Mouse (Mus musculus) heart, embryonic 15.5 days (tissue): ENCODE data around the gene Slc29a4. TPM values are rescaled to one million over a fixed set of nuclear protein-coding genes. Genes with fewer than 3 reads are reported as not detected.

Source experiments
- ATAC-seq: fragments of 200-750 bp; cut with Nextera tagmentation; replicated peaks from 2 replicates; pipeline ENCODE4 v1.8.0; 2017; ENCODE audit warnings: low read depth, moderate TSS enrichment; ENCODE audit not compliant: insufficient number of reproducible peaks, insufficient read depth, low FRiP score
- H3K27ac ChIP-seq: fragments of 300-500 bp; sonication (generic); 2 replicates; pipeline ENCODE4 v1.5.1; 2015; ENCODE audit warnings: mild to moderate bottlenecking, inconsistent platforms
- H3K27me3 ChIP-seq: fragments of 300-500 bp; sonication (generic); 2 replicates; pipeline ENCODE4 v1.6.1; 2015; ENCODE audit warnings: inconsistent platforms
- H3K36me3 ChIP-seq: fragments of 300-500 bp; sonication (generic); 2 replicates; pipeline ENCODE4 v1.6.1; 2015; ENCODE audit warnings: mild to moderate bottlenecking, inconsistent platforms
- H3K4me1 ChIP-seq: fragments of 300-500 bp; sonication (generic); replicated peaks from 2 replicates; pipeline ENCODE4 v1.6.1; 2015; ENCODE audit warnings: inconsistent platforms
- H3K4me2 ChIP-seq: fragments of 300-500 bp; sonication (generic); 2 replicates; pipeline ENCODE4 v1.6.1; 2015; ENCODE audit warnings: inconsistent platforms, mild to moderate bottlenecking, moderate library complexity
- H3K4me3 ChIP-seq: fragments of 300-500 bp; sonication (generic); 2 replicates; pipeline ENCODE4 v1.5.1; 2015; ENCODE audit warnings: mild to moderate bottlenecking, inconsistent platforms
- H3K9ac ChIP-seq: fragments of 300-500 bp; sonication (generic); 2 replicates; pipeline ENCODE4 v1.6.1; 2015; ENCODE audit warnings: mild to moderate bottlenecking, inconsistent platforms
- H3K9me3 ChIP-seq: fragments of 300-500 bp; sonication (generic); replicated peaks from 2 replicates; pipeline ENCODE4 v1.6.1; 2016; ENCODE audit warnings: inconsistent platforms
- WGBS: fragments of 180-500 bp; shearing (Covaris S2); methylation state at CpG from one replicate; pipeline ENCODE4 v1.1.7; 2015; ENCODE audit warnings: mixed read lengths; 5-methylcytosine and 5-hydroxymethylcytosine counted together
- polyA plus RNA-seq: library from polyadenylated mRNA; unstranded; fragments of >200 nt; fragmentation: Nextera tagmentation; extraction: Ambion mirVana; gene quantifications from 2 replicates; pipeline ENCODE4 v1.2.1, GENCODE M21; 2015

The Slc29a4 gene
- polyA plus RNA-seq, 1 experiment from 2014 or later = 1.1 TPM

- Histone ChIP-seq H3K4me2 (no peak overlapping the region), H3K9me3 (0 out of 2 replicates have a peak, but pooled peaks cover 2% of the 10 kb centered on the region), H3K27me3 (no peaks in the 10 kb centered on the region), H3K36me3 (no peaks in the 10 kb centered on the region), H3K27ac (no peak overlapping the region), H3K4me3 (no peak overlapping the region), H3K4me1 (no peaks in the 10 kb centered on the region), H3K9ac (no peak overlapping the region)
- 54% methylated on average over 7 of the region's 7 CpGs for whole genome bisulfite sequencing
- no peak for ATAC-seq
Observed at GRCm38 (mm10) chr5:142678141-142678571, 14.2 kb upstream of the Slc29a4 start.

DNA sequence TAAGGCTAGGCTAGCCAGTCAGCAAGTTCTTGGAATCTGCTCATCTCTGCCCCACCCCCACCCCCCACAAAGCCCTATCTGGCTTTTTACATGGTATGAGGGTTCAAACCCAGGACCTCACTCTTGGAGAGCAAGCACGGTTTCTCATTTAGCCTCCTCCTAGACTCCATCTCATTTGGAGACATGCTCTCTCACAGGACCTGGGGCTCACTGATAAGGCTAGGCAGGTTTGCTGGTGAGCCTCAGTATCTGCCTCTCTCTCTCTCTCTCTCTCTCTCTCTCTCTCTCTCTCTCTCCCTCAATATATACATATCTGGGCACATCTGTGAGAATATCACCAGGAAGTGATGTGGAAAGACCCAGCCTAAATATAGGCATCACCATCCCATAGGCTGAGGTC, 13.2 kb upstream of the Slc29a4 start:
- Histone ChIP-seq H3K4me1 (no peaks in the 10 kb centered on the region), H3K9me3 (0 out of 2 replicates have a peak, but pooled peaks cover 3% of the 10 kb centered on the region), H3K27ac (no peak overlapping the region), H3K36me3 (no peaks in the 10 kb centered on the region), H3K4me3 (no peak overlapping the region), H3K9ac (no peak overlapping the region), H3K4me2 (no peak overlapping the region), H3K27me3 (no peaks in the 10 kb centered on the region)
- ATAC-seq = no peak
- WGBS = 85% methylated on average over 1 of the region's 1 CpGs

- WGBS = 70% methylated on average over 3 of the region's 3 CpGs
- no peaks in the 10 kb centered on the region for H3K36me3 ChIP-seq
- ATAC-seq = no peak
Observed at GRCm38 (mm10) chr5:142681911-142682310, 10.4 kb upstream of the Slc29a4 start.

DNA sequence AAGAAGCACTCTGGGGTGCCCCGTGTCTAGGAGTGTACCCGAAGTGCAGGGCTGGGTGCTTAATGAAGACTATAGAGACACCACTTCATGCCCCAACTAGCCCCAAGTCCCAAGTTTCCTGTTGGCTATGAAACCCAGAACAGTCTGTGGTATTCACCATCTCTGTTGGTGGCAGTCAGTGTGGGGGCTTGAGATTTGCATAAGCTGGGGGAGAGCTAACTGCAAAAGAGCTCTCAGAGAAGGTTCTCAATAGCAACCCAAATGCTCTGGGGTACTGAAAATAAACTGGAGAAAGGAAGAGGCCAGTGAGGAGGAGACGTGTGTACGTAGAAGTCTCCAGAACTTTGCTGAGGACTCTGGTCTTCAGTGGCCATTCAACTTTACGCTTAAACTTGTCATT, 9.8 kb upstream of the Slc29a4 start:
- Histone ChIP-seq H3K4me1 (no peaks in the 10 kb centered on the region), H3K9me3 (0 out of 2 replicates have a peak, but pooled peaks cover 3% of the 10 kb centered on the region), H3K9ac (no peak overlapping the region), H3K4me3 (no peak overlapping the region), H3K27me3 (peaks cover 4% of the 10 kb centered on the region; the same call in 1 of the 2 replicates), H3K36me3 (no peaks in the 10 kb centered on the region), H3K27ac (no peak overlapping the region), H3K4me2 (no peak overlapping the region)
- WGBS = 87% methylated on average over 5 of the region's 5 CpGs
- ATAC-seq = no peak

More at GRCm38 (mm10) chr5:142681911-142682310, 10.4 kb upstream of the Slc29a4 start:
- Histone ChIP-seq H3K4me3 (no peak overlapping the region), H3K9ac (no peak overlapping the region), H3K9me3 (0 out of 2 replicates have a peak, but pooled peaks cover 3% of the 10 kb centered on the region), H3K4me1 (no peaks in the 10 kb centered on the region), H3K27me3 (no peaks in the 10 kb centered on the region), H3K27ac (no peak overlapping the region), H3K4me2 (no peak overlapping the region)

- H3K36me3 ChIP-seq = no peaks in the 10 kb centered on the region
- H3K9me3 ChIP-seq = no peaks in the 10 kb centered on the region
- H3K4me2 ChIP-seq = no peak overlapping the region
- no peak overlapping the region for H3K4me3 ChIP-seq
- no peak overlapping the region for H3K9ac ChIP-seq
- H3K27ac ChIP-seq = no peak overlapping the region
- no peaks in the 10 kb centered on the region for H3K4me1 ChIP-seq
- peaks cover 10% of the 10 kb centered on the region; the same call in 1 of the 2 replicates for H3K27me3 ChIP-seq
- 33% methylated on average over 6 of the region's 6 CpGs for WGBS
- ATAC-seq = no peak
Observed at GRCm38 (mm10) chr5:142688866-142689265, 3.4 kb upstream of the Slc29a4 start.

GRCm38 (mm10) chr5:142690343-142690742, 2.0 kb upstream of the Slc29a4 start:
- WGBS = 71% methylated on average over 3 of the region's 3 CpGs
- H3K4me1 ChIP-seq = no peaks in the 10 kb centered on the region
- no peak overlapping the region for H3K9ac ChIP-seq
- no peaks in the 10 kb centered on the region for H3K9me3 ChIP-seq
- H3K36me3 ChIP-seq = no peaks in the 10 kb centered on the region
- no peak overlapping the region for H3K27ac ChIP-seq
- no peak overlapping the region for H3K4me2 ChIP-seq
- H3K4me3 ChIP-seq = no peak overlapping the region
- no peak for ATAC-seq
- peaks cover 16% of the 10 kb centered on the region; the same call in 1 of the 2 replicates for H3K27me3 ChIP-seq

GRCm38 (mm10) chr5:142692971-142693737, 842 bp downstream of the Slc29a4 start:
- peaks cover 23% of the 10 kb centered on the region; the same call in 1 of the 2 replicates for H3K27me3 ChIP-seq
- no peaks in the 10 kb centered on the region for H3K9me3 ChIP-seq
- 64% methylated on average over 12 of the region's 12 CpGs for WGBS
- H3K4me1 ChIP-seq = no peaks in the 10 kb centered on the region
- H3K4me2 ChIP-seq = no peak overlapping the region
- no peak overlapping the region for H3K9ac ChIP-seq
- H3K4me3 ChIP-seq = no peak overlapping the region
- no peak for ATAC-seq
- no peaks in the 10 kb centered on the region for H3K36me3 ChIP-seq
- no peak overlapping the region for H3K27ac ChIP-seq

DNA sequence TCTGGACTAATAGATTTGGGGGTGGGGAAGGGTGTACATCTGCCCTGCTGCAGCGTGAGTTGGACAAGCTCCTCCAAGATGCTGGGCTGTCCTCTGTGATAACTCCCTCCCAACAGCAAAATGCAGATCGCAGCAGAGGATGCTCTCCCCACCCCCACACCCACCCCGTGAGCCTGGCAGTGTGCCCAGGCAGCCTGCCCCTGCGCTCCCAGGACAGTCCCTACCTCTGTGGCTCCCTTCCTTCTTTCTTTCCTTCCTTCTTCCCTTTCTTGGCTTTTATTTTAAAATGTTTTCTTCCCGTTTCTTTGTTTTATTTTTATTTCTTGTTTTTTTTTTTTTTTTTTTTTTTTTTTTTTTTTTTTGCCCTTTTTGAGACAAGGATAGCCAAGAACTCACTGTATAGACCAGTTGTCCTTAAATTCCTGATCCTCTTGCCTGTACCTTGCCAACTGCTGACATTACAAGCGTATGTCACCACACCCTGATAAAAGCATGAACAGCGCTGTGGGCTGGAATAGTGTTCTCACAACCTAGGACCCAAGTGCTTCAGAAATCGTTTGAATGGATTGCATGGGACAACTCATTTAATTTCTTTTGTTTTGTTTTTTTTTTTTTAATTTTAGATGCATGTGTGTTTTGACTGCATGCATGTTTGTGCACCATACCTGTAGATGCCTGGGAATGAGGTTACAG, 1.6 kb downstream of the Slc29a4 start:
- Histone ChIP-seq H3K4me2 (no peak overlapping the region), H3K9me3 (no peaks in the 10 kb centered on the region), H3K9ac (no peak overlapping the region), H3K36me3 (no peaks in the 10 kb centered on the region), H3K27me3 (peaks cover 28% of the 10 kb centered on the region; the same call in 1 of the 2 replicates), H3K4me3 (no peak overlapping the region), H3K27ac (no peak overlapping the region), H3K4me1 (no peaks in the 10 kb centered on the region)
- 37% methylated on average over 8 of the region's 8 CpGs for WGBS
- ATAC-seq = no peak

GRCm38 (mm10) chr5:142694627-142695340, 2.5 kb downstream of the Slc29a4 start:
- Histone ChIP-seq H3K4me2 (no peak overlapping the region), H3K4me3 (no peak overlapping the region), H3K27ac (no peak overlapping the region), H3K9me3 (no peaks in the 10 kb centered on the region), H3K4me1 (no peaks in the 10 kb centered on the region), H3K27me3 (peaks cover 27% of the 10 kb centered on the region), H3K36me3 (no peaks in the 10 kb centered on the region), H3K9ac (no peak overlapping the region)
- peak; percentile 47; the same call in 1 of the 2 replicates for ATAC-seq
- WGBS = 10% methylated on average over 12 of the region's 12 CpGs

- no peak overlapping the region for H3K4me2 ChIP-seq
- no peaks in the 10 kb centered on the region for H3K9me3 ChIP-seq
- ATAC-seq = no peak
- no peak overlapping the region for H3K4me3 ChIP-seq
- WGBS = 27% methylated on average over 6 of the region's 6 CpGs
- H3K27ac ChIP-seq = no peak overlapping the region
- peaks cover 41% of the 10 kb centered on the region for H3K27me3 ChIP-seq
- no peaks in the 10 kb centered on the region for H3K36me3 ChIP-seq
- H3K4me1 ChIP-seq = no peaks in the 10 kb centered on the region
- H3K9ac ChIP-seq = no peak overlapping the region
Observed at GRCm38 (mm10) chr5:142696258-142696657, 3.9 kb downstream of the Slc29a4 start.

DNA sequence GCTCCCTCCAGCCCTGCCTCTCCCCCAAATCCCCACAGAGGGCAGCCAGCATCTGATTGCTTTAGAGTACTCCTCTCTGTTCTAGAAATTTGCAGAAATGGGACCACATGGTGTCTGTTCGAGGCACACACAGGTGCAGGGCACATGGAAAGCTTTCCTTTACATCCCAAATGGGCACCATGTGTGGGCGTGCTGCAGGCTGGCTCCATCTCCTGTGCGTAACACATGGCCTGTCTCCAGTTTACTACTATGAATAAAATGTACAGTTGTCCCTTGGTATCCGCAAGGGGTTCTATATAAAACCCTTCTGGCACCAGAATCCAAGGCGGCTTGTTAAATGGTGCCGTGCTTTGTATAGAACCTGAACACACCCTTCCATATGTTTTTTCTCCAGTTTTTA, 4.6 kb downstream of the Slc29a4 start:
- WGBS = 83% methylated on average over 6 of the region's 6 CpGs
- H3K27me3 ChIP-seq = peaks cover 47% of the 10 kb centered on the region
- H3K27ac ChIP-seq = no peak overlapping the region

More for the DNA sequence above, 4.6 kb downstream of the Slc29a4 start:
- Histone ChIP-seq H3K4me2 (no peak overlapping the region), H3K4me3 (no peak overlapping the region), H3K4me1 (peaks cover 5% of the 10 kb centered on the region), H3K36me3 (no peaks in the 10 kb centered on the region), H3K9ac (no peak overlapping the region), H3K9me3 (no peaks in the 10 kb centered on the region)
- no peak for ATAC-seq
